Comparison of ENCODE assay signal across 22 mouse cellular contexts in genomic region chrX:167344356-167344755, GRCm38 (mm10). TPM values are rescaled to one million over a fixed set of nuclear protein-coding genes. Genes with fewer than 3 reads are reported as not detected.
DNase-seq lines count a peak whose midpoint lies in the region; ATAC-seq and TF ChIP-seq lines count a peak whose summit lies in the region.
"Had no signal": no experiment of that assay in that cellular context is flagged by ENCODE, and none has a peak within 500 bp of the region (broad histone marks: within the 10 kb centered on the region; RNA-seq: fewer than 3 reads in every experiment).

No protein-coding gene starts in this region.

- no peak for TF ChIP-seq CTCF in kidney, adult 2 months (conservative IDR thresholded peaks at IDR 0.05; ENCODE audit: insufficient read depth, insufficient read length, low read depth, low read length)

- peaks cover 4% of the 10 kb centered on the region for H3K4me1 ChIP-seq in kidney, adult 2 months (ENCODE audit: control insufficient read depth, insufficient read depth, low read length)
- H3K4me1 ChIP-seq: embryonic facial prominence, embryonic 15.5 days; forebrain, embryonic 12.5 days; heart, embryonic 10.5 days; hindbrain, embryonic 13.5 days; limb, embryonic 15.5 days had no signal

- H3K36me3 ChIP-seq in kidney, adult 2 months (ENCODE audit: control insufficient read depth, insufficient read depth, low read length) = no peaks in the 10 kb centered on the region
- H3K36me3 ChIP-seq: embryonic facial prominence, embryonic 15.5 days; forebrain, embryonic 12.5 days; heart, embryonic 10.5 days; hindbrain, embryonic 13.5 days; limb, embryonic 15.5 days had no signal

- H3K27ac ChIP-seq in kidney, adult 2 months (ENCODE audit: insufficient read depth, low read depth, low read length) = peak overlapping the region; percentile 31; the same call in 1 of the 2 replicates
- H3K27ac ChIP-seq: embryonic facial prominence, embryonic 15.5 days; forebrain, embryonic 12.5 days; heart, embryonic 10.5 days; hindbrain, embryonic 13.5 days; limb, embryonic 15.5 days had no signal

- DNase-seq in 3T3-L1 (ENCODE audit: low read depth, low spot score) = peak; percentile 94
- DNase-seq in ES-CJ7 (ENCODE audit: low read depth, low spot score) = peak; percentile 23
- DNase-seq in kidney, adult 2 months = peak; percentile 74
- DNase-seq in kidney, postnatal 25 days = peak; percentile 53 to 75
- no peak for DNase-seq in right cerebral cortex, postnatal 14 days
- no peak for DNase-seq in layer of hippocampus, postnatal 25 days (ENCODE audit: extremely low spot score in 1 of 2, low spot score in 1 of 2)
- DNase-seq in MN1 (ENCODE audit: low spot score) = no peak
- DNase-seq: cerebellum, adult 11 months; cerebellum, postnatal 14 days; embryo, embryonic 11 days; gastrocnemius, postnatal 25 days; heart, postnatal 10 days; layer of hippocampus, adult 9-11 months; liver, postnatal 0 days; retina, postnatal 1 day had no signal

- ATAC-seq in cerebellum, adult (ENCODE audit: insufficient number of reproducible peaks, low FRiP score, low TSS enrichment) = no peak
- ATAC-seq: liver, postnatal 0 days had no signal

- no peak for TF ChIP-seq POLR2A in kidney, adult 2 months (IDR thresholded peaks at IDR 0.05; ENCODE audit: low read depth, low read length)

- 46% methylated on average over 1 of the region's 1 CpGs for WGBS in kidney, adult 2 months

- H3K4me3 ChIP-seq in kidney, adult 2 months (ENCODE audit: insufficient read depth, low read depth, low read length) = no peak overlapping the region
- H3K4me3 ChIP-seq: embryonic facial prominence, embryonic 15.5 days; forebrain, embryonic 12.5 days; heart, embryonic 10.5 days; hindbrain, embryonic 13.5 days; limb, embryonic 15.5 days had no signal

- no peaks in the 10 kb centered on the region for H3K27me3 ChIP-seq in kidney, adult 2 months (replicated peaks; ENCODE audit: control insufficient read depth, insufficient read depth, low read length)
- H3K27me3 ChIP-seq: CH12.LX; embryonic facial prominence, embryonic 15.5 days had no signal

RNA-seq across cellular contexts. Expression of gene Tlr7, which starts 14.0 kb away (rescaled TPM):
- polyA plus RNA-seq in kidney, adult 2 months (2012; rRNA removed) = 0.52 and 0.99 TPM in 2 replicates
- total RNA-seq in layer of hippocampus, postnatal 25 days (2021) = 1 to 10 TPM; 3.0 to 4.2 TPM

RNA-seq across cellular contexts. Expression of gene Prps2, which starts 38.2 kb away (rescaled TPM):
- polyA plus RNA-seq in kidney, adult 2 months (2012; rRNA removed) = 26.8 and 31.7 TPM in 2 replicates
- total RNA-seq in layer of hippocampus, postnatal 25 days (2021) = 10 to 100 TPM; 20.1 to 25.0 TPM

Comparison
In these comparisons a context has a peak if more than half of its experiments do, and no peak if none do; other contexts are left out.
1. DNase-seq: peak in 3T3-L1 (single experiment), ES-CJ7 (single experiment), kidney, adult 2 months (single experiment) and kidney, postnatal 25 days (2 of 2); none in right cerebral cortex, postnatal 14 days (single experiment), layer of hippocampus, postnatal 25 days (0 of 2) and MN1 (single experiment).